Mouse (Mus musculus): ENCODE results near the gene Gpn1.
"Not testable (repeated sequence)": the region's sequence is repeated elsewhere in the genome, so short reads cannot be mapped to it uniquely, and the experiment has no call there.

The Gpn1 gene

GRCm38 (mm10) chr5:31494513-31495297 lies at the start of gene Gpn1:
Gene Gpn1, plus strand, starts transcription at chr5:31494741.
- DNase-seq (ENCODE audit: extremely low read depth, insufficient read length, low spot score), result peak; percentile 80

DNA sequence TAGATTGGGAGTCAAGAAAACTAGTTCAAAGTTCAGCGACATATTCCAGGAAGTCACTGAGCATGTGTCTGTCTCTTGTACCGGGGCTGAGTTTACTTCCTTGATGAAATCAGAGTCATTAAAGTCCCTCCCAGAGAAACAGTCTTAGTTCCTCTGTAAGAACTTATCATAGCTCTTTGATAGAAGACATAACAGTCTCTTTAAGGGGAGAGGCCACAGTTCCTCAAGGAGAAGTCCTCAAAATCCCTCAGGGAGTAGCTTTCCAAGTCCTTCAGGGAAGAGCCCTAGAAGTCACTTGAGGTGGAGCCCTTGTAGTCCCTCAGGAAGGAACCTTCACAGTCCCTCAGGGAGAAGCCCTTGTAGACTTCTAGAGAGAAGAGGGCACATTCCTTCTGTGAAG lies 43.2 kb upstream of the Gpn1 start:
- no peak for DNase-seq (ENCODE audit: extremely low read depth, insufficient read length, low spot score)

- DNase-seq (ENCODE audit: extremely low read depth, insufficient read length, low spot score), result peak; percentile 84
These were observed 42.5 kb upstream of the Gpn1 start, which contains the start of gene Zfp512 for GRCm38 (mm10) chr5:31451878-31452561. Gene Zfp512, plus strand, starts transcription at chr5:31452431.

DNA sequence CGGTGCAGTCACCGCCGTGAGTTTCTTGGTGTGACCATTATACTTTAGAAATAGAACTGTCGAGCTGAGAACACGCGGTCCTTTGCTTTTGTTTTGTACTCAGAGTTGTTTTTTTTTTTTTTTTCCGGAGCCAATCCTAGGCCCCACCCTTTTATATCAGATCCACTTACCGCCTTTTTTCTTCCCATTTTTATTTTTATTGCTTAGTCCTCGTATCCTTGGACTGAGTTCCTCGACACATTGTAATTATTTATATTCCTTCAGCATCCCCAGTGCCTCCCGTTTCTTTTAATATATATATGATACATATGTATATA lies 42.0 kb upstream of the Gpn1 start:
- no peak for DNase-seq (ENCODE audit: extremely low read depth, insufficient read length, low spot score)

- DNase-seq (ENCODE audit: extremely low read depth, insufficient read length, low spot score), result peak; percentile 16
These were observed 41.6 kb upstream of the Gpn1 start for GRCm38 (mm10) chr5:31452886-31453410.

- DNase-seq (ENCODE audit: extremely low read depth, insufficient read length, low spot score), result no peak
These were observed 26.7 kb upstream of the Gpn1 start for GRCm38 (mm10) chr5:31467798-31468197.

DNA sequence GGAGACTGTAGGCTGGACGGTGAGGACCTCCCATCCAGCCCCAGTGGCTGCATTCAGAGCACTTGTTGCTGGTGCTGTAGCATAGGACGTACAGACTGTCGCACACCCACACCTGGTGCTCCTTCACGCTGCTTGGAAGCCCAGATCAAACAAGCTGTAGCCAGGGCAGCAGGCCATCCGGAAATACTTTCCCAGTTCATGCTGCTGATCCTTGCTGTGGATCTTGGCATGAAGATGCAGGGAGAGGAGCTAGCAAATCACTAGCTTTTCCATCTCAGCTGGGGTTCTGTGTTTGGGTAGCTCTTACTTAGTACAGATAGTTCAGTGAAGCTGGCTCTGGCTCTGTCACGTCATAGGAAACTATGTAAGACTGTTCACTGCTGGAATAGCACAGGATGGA lies 24.8 kb upstream of the Gpn1 start:
- no peak for DNase-seq (ENCODE audit: extremely low read depth, insufficient read length, low spot score)

- DNase-seq (ENCODE audit: extremely low read depth, insufficient read length, low spot score), result no peak
These were observed 24.2 kb upstream of the Gpn1 start for GRCm38 (mm10) chr5:31470334-31470733.

DNA sequence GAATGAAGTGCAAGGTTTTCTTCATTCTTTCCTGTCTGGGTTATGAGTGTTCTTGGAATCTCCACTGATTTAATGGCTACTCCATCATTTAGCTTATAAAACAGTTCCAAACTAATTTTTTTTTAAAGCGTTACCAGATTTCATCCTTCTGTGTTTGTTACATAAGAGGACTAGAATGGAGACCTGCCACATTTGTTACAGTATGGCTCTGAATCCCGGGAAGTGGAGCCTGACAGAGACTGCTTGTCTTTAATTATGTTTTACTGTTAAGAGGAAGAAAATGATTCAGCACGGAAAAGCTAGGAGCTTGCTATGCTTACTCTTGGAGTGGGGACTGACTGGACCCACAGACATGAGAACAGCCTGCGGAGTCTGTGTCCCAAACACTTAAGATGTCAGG lies 14.0 kb upstream of the Gpn1 start:
- DNase-seq (ENCODE audit: extremely low read depth, insufficient read length, low spot score), result no peak

- DNase-seq (ENCODE audit: extremely low read depth, insufficient read length, low spot score), result no peak
These were observed 9.1 kb upstream of the Gpn1 start, which contains the start of gene 4930548H24Rik for GRCm38 (mm10) chr5:31485440-31485839. Gene 4930548H24Rik, plus strand, starts transcription at chr5:31485740.

DNA sequence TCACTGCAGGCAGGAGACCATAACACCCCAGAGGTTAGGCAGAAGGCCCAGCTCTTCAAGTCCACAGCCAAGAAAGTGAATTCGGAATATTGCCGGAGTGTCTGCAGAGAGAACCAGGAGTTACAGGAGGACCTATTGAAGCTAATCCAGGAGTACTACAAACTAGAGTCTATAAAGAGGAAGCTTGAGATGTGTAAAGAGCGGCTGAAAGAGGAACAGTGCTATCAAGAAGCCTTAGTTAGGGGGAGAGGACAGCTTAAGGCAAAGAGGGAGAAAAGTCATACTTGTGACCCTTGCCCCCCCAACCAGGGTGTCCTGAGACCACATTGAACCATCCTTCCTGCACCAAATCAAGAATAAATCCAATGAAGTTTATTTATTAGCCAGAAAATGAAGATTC lies 6.7 kb upstream of the Gpn1 start:
- no peak for DNase-seq (ENCODE audit: extremely low read depth, insufficient read length, low spot score)

- DNase-seq (ENCODE audit: extremely low read depth, insufficient read length, low spot score), result no peak
These were observed 5.3 kb upstream of the Gpn1 start for GRCm38 (mm10) chr5:31489116-31489769.

- DNase-seq (ENCODE audit: extremely low read depth, insufficient read length, low spot score), result no peak
These were observed 2.5 kb upstream of the Gpn1 start for GRCm38 (mm10) chr5:31492031-31492430.

DNA sequence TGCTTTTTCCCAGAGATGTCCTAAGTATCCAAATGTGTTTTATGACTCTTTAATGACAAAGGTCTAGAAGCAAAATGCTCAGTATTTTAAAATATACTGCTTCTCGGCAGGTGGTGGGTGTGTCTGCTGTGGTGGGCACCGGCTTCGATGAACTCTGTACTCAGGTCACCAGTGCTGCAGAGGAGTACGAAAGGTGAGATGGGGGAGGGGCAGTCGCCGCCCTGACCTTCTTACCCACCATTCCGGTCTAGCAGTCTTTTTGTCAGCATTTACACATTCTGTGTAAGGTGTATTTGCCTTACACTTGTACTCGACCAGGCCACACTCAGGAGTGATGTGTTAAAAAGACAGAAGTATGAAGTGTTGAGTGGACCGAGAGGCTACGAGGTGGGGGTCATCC lies 10.3 kb downstream of the Gpn1 start:
- DNase-seq (ENCODE audit: extremely low read depth, insufficient read length, low spot score), result no peak

GRCm38 (mm10) chr5:31512481-31512880 lies 17.9 kb downstream of the Gpn1 start:
- DNase-seq (ENCODE audit: extremely low read depth, insufficient read length, low spot score), result no peak

DNA sequence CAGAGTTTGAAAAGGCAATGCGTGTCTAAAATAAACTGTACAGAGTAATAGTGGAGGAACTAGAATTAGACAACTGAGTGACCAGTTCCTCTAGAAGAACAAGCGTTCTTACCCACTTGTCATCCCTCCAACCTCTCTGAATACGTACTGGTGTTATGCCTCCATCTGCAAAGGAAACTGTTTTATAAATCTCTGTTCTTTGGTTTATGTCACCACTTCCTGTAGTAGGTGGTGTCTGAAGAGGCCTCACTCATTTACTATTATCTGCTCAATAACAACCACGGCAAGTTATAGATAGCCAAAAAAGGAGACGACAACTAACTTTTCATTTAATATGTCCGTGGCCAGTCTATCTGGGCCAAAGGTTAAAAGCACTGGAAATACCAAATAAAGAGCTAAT lies 26.0 kb downstream of the Gpn1 start:
- no peak for DNase-seq (ENCODE audit: extremely low read depth, insufficient read length, low spot score)

DNA sequence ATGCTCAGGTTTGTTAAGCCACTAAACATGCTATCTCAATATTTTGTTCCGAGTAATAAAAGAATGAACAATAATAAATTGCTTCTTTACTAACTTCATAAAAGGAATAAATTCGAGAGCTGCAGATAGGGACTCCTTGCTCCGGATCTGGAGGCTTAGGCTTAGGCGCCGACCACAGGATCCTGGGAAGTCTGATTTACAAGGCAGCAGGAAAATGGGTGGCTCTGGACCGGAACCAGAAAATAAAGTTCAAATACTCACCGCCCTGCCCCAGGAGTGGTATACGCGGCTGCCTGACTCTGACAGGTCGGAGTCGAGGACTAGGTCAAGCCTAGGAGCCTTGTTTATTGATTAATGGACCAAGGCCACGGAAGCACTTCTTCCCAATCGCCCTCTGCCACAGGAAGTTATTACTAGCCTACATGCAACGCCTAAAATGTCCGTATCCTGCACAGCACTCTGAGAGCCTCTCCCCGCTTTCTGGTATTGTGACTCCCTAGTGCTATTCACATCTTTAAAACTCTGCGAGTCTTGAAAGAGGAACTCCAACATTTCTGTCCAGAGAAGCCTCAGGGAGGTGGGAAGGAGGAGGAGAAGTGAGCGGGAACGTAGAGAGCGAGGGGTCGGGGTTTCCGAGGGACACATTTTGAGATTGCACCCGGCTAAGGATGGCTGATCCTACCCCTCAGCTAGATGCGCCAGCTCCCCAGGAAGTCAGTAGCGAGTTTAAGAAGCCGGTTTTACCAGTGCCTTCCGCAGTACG lies 32.0 kb downstream of the Gpn1 start, which contains the start of gene Slc4a1ap:
TSS of gene Slc4a1ap (plus strand) at position 642 of the 763 bp plus-strand sequence.
- peak; percentile 78 for DNase-seq (ENCODE audit: extremely low read depth, insufficient read length, low spot score)

DNA sequence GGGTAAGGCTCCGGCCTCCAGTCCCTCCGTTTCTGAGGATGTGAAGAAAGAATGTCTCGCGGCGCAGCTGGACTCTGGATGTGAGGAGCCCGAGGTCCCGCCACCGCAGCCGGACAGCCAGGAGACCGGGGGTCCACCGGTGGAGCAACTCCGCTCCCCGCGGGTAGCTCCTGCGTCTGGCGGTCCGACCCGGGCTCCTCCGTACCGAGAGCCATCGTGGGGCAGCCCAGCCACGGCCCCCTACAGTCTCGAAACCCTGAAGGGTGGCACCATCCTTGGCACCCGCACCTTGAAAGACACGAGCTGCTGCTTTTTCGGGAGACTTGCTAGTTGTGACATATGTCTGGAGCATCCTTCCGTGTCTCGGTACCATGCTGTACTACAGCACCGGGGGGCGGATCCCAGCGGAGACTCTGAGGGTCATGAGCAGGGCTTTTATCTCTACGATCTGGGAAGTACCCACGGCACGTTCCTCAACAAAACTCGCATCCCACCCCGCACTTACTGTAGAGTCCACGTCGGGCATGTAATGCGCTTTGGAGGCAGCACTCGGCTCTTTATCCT lies 32.7 kb downstream of the Gpn1 start:
- DNase-seq (ENCODE audit: extremely low read depth, insufficient read length, low spot score), result no peak

- not testable (repeated sequence) for DNase-seq (ENCODE audit: extremely low read depth, insufficient read length, low spot score)
These were observed 33.2 kb downstream of the Gpn1 start, which contains the start of gene Supt7l for GRCm38 (mm10) chr5:31527707-31528106. Gene Supt7l, minus strand, starts transcription at chr5:31527807.

GRCm38 (mm10) chr5:31528560-31528959 lies 34.0 kb downstream of the Gpn1 start:
- DNase-seq (ENCODE audit: extremely low read depth, insufficient read length, low spot score), result no peak
